Mouse (Mus musculus): ENCODE data around the gene Gm13040. TPM values are rescaled to one million over a fixed set of nuclear protein-coding genes. Genes with fewer than 3 reads are reported as not detected.
"Not testable (repeated sequence)": the region's sequence is repeated elsewhere in the genome, so short reads cannot be mapped to it uniquely, and the experiment has no call there.

Gm13040 gene
- polyA plus RNA-seq (2015; fragmentation: Nextera tagmentation; extraction: Ambion mirVana), result not detected in 2 replicates

GRCm38 (mm10) chr4:143535654-143536053, at the start of gene Gm13040:
TSS of gene Gm13040 (plus strand) at chr4:143535954.
- DNase-seq (ENCODE audit: low spot score), result not testable (repeated sequence)

GRCm38 (mm10) chr4:143511043-143511442, 24.7 kb upstream of the Gm13040 start, which contains the start of gene Gm13043:
TSS of gene Gm13043 (plus strand) at chr4:143511343.
- no peak for DNase-seq (ENCODE audit: low spot score)

GRCm38 (mm10) chr4:143551400-143551799, 15.6 kb downstream of the Gm13040 start, which contains the start of the genes BC080695 and Gm13057:
TSS of gene BC080695 (plus strand) at chr4:143551700.
TSS of gene Gm13057 (plus strand) at chr4:143551709.
- not testable (repeated sequence) for DNase-seq (ENCODE audit: low spot score)

Other genes starting within 250 kb of the Gm13040 start
- 20.0 and 20.2 TPM in 2 replicates for gene Pdpn, start 236.4 kb upstream of the Gm13040 start, polyA plus RNA-seq (2015; fragmentation: Nextera tagmentation; extraction: Ambion mirVana)
- not detected in 2 replicates for gene Lrrc38, start 186.2 kb upstream of the Gm13040 start, polyA plus RNA-seq (2015; fragmentation: Nextera tagmentation; extraction: Ambion mirVana)
- not detected in 2 replicates for gene Pramel1, start 141.5 kb upstream of the Gm13040 start, polyA plus RNA-seq (2015; fragmentation: Nextera tagmentation; extraction: Ambion mirVana)
- 17.9 and 19.1 TPM in 2 replicates for gene Pramef8, start 123.5 kb upstream of the Gm13040 start, polyA plus RNA-seq (2015; fragmentation: Nextera tagmentation; extraction: Ambion mirVana)
- not detected in 2 replicates for gene Oog4, start 85.6 kb upstream of the Gm13040 start, polyA plus RNA-seq (2015; fragmentation: Nextera tagmentation; extraction: Ambion mirVana)
- not detected in 2 replicates for gene Gm13043, start 24.6 kb upstream of the Gm13040 start, polyA plus RNA-seq (2015; fragmentation: Nextera tagmentation; extraction: Ambion mirVana)
- not detected in 2 replicates for gene BC080695, start 15.7 kb downstream of the Gm13040 start, polyA plus RNA-seq (2015; fragmentation: Nextera tagmentation; extraction: Ambion mirVana)
- not detected in 2 replicates for gene Gm13057, start 15.8 kb downstream of the Gm13040 start, polyA plus RNA-seq (2015; fragmentation: Nextera tagmentation; extraction: Ambion mirVana)
- not detected in 2 replicates for gene Gm13083, start 79.0 kb downstream of the Gm13040 start, polyA plus RNA-seq (2015; fragmentation: Nextera tagmentation; extraction: Ambion mirVana)
- gene Gm13088, start 121.3 kb downstream of the Gm13040 start, polyA plus RNA-seq (2015; fragmentation: Nextera tagmentation; extraction: Ambion mirVana), result not detected in 2 replicates
- gene Gm13089, start 166.8 kb downstream of the Gm13040 start, polyA plus RNA-seq (2015; fragmentation: Nextera tagmentation; extraction: Ambion mirVana), result not detected in 2 replicates
- gene Gm13078, start 183.5 kb downstream of the Gm13040 start, polyA plus RNA-seq (2015; fragmentation: Nextera tagmentation; extraction: Ambion mirVana), result not detected in 2 replicates